Mouse (Mus musculus) skeletal muscle tissue, adult 2 months (tissue): ENCODE measurements at regions not wholly inside any gene's neighbourhood (a gene's known extent, or its start where the extent isn't known, plus 50 kb on each side); places are given as distances from the start of the nearest gene placed in this dataset.

Experiments
- DNase-seq: peaks from one replicate; pipeline ENCODE4 v3.0.0-alpha.2; 2012; ENCODE audit warnings: low read depth, low spot score

- DNase-seq = no peak
Measured at GRCm38 (mm10) chr2:159019921-159020534, 225.4 kb downstream of the Dhx35 start.

- DNase-seq = no peak
Measured at GRCm38 (mm10) chr2:159032147-159032546, 237.5 kb downstream of the Dhx35 start.

DNA sequence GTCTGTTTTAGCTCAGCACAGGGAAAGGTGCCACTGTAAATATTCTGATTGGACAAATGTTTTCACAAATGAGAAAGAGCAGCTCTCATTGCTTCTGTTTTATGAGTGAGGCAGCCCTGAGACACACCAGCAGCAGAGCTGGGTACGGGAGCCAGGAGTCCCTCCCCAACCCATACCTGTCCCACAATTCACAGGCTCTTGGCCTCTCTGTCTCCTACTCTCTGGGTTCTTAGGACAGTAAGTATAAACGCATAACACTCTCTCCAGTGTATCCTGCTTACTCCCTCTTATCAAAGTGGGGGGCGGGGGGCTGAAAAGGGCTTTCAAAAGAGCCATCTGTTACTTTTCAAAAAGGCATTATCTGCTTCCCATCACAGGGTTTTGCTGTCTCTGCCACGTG is 245.3 kb downstream of the Dhx35 start:
- DNase-seq = no peak

DNA sequence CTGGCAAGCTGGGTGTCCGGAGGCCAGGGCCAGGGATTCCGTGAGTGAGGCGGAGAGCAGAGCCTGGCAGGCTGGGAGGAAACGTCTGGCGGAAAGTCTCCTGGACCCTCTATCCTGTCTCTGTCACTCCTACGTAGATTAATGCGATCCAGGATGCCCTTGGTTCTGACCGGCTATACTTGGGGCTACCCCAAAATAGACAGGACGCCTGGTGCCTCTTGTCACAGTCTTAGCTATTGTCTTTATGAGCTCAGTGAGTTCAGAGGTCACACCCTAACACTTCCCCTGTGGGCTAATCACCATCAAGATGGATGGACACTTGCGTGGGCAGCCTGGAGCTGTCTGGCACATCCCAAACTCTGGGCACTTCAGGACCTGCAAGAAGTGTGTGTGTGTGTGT is 258.9 kb downstream of the Dhx35 start:
- no peak for DNase-seq

- peak; percentile 32 for DNase-seq
Measured at GRCm38 (mm10) chr2:159053936-159054335, 259.3 kb downstream of the Dhx35 start.

DNA sequence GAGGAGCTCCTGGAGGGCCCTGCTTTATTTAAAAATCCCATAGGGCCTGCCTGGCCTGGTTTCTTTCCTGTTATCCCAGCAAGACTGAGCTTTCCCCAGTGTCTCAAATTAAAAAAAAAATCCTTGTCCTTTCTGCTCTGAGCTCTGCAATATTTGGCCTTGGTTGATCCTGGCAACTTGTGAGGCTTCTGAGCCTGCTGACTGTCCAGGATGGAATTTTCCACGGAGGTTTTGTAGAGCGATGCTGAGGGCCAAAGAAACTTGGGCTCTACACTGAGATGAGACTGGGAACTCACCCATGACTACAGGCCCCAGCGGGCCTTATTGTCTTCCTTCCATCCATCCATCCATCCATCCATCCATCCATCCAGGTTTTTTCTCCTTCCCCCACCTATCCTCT is 259.8 kb downstream of the Dhx35 start:
- peak; percentile 75 for DNase-seq

GRCm38 (mm10) chr2:159055780-159056179 is 261.2 kb downstream of the Dhx35 start:
- DNase-seq = no peak

DNA sequence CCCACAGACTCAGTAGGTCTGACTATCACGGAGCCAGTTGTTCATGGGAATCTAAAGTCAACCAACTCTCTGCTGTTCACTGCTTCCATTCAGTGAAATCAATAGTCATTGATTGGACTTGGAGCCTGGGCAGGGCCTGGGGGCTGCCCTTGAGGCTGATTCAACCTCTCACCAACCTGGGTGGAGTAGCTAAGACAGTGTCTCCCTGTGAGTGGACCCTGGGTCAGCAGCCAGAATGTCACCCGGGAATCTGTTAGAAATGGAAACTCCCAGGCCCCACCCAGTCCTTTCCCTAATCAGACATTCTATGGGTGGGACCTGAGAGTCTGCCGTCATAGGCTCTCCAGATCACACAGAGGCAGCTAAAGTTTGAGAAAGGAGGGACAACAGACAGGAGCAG is 262.4 kb downstream of the Dhx35 start:
- DNase-seq = peak; percentile 25

- DNase-seq = peak; percentile 54
Measured at GRCm38 (mm10) chr2:159057506-159057905, 262.9 kb downstream of the Dhx35 start.

DNA sequence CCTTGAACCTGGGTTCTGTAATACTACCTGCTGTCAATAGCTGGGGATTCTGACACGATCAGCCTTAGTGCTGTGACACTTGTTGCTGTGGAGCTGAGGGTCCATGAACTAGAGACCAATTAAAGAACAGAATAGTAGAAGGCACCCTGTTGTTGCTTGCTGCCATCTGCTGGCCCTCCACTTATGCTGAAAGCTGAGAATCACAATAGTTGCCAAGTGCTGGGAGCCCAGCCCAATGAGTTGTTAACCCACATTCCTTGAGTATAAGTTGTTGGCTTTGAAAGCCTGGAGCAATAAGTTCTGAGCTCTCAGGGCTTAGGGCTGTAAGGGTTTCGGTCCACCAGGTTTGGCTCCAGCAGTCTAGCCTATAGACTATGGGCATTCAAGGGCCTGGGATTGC is 267.7 kb downstream of the Dhx35 start:
- DNase-seq = no peak

GRCm38 (mm10) chr2:159062666-159063065 is 268.1 kb downstream of the Dhx35 start:
- DNase-seq = no peak

GRCm38 (mm10) chr2:159064403-159064970 is 269.9 kb downstream of the Dhx35 start:
- no peak for DNase-seq

DNA sequence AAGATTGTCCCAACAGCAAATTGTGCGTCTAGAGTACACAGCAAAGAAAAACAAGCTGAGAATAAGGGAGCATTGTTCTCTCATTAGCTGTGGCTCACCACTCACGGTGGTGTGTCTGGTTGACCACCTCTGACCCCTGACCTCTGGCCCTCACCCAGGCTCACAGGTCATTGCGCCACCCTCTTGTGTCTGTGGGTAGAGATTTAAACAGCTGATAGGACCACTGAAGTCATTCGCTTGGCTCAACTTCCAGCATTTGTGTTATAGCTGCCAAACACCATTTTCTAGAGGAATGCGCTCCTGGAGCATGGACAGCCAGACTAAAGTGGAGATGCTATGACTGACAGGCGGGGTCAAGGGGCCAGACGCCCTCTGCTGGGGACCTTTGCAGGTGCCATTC is 272.9 kb downstream of the Dhx35 start:
- DNase-seq = no peak

DNA sequence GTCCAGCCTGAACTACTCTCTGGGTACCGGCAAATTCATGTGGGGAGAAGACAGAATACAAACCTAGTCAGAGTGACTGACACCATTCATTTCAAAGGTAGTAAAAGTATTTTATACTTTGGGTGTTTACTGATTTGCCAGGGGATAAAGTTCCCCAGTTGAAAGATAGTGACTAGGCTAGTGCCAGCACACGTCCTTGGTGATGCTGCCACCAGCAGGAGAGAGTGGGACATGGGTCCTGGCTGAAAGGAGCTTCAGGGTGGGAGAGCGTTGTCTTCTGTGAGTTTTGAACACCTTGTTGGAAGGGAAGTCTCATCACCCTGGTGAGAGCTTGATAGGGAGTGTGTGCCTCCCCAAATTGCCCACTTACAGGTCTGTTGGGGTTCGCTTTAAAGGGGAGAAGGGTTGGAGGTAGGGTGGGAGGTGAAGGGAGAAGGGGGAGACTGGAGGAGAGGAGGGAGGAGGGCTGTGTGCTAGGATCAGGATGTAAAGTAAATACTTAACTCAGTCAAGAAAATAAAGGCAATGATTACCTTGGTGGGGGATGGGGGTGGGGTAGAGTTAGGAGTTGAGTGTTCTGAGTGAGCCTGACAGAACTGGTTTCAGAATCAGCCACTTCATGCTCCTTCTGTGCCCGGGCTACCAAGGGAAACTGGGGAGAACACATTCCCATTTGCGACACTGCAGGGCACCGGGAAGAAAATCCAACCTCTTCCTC is 273.9 kb downstream of the Dhx35 start:
- DNase-seq = no peak

DNA sequence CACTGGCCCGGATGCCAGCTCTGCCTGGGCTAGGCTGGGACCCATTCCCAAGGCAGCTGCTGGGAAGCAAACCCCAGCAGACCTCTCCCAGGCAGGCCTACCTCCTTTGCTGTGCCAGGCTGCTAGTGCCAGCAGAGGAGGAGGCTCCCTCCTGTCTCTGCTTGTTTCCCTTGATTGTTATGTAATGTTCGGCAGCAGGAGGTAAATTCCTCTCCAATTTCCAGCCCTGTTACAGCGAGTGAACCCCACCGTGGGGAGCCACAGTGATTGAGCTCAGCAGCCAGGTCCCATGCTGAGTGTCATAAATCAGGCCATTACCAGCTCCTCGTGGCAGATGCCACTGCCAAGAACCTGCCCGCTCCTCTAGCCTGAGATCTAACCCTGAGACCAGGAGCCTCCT is 274.6 kb downstream of the Dhx35 start:
- DNase-seq = no peak

DNA sequence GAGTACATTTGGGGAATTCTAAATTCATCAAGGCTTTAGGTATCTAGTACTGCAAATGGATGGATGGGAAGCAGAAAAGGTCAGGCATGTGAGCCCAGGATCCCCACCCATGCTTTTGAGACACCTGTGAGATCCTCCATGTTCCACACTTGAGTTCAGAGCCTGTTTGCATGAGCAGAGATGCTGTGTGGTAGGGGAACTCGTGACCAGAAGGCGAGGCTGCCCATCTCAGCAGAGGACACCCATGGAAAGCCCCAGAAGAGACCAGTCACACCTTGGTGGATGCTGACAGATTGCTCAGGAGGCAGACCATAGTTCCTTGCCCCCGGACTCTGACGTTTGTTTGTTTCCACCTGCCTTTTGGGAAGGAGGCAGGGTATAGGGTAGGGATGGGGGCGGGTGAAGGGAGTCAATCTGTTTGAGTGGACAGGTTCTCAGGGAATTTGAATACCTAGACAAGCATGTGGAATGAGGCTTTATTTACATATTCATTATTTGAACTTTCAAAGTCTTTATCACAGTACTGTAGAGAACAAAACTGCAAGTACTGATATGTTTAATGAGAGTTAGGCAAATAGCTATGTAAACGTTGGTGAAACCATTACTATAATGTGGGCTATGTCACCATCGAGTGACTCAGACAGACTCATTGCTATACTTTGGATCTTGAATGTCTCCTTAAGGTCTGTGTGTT is 278.5 kb downstream of the Dhx35 start:
- no peak for DNase-seq

- no peak for DNase-seq
Measured at GRCm38 (mm10) chr2:159079836-159080235, 285.2 kb downstream of the Dhx35 start.

DNA sequence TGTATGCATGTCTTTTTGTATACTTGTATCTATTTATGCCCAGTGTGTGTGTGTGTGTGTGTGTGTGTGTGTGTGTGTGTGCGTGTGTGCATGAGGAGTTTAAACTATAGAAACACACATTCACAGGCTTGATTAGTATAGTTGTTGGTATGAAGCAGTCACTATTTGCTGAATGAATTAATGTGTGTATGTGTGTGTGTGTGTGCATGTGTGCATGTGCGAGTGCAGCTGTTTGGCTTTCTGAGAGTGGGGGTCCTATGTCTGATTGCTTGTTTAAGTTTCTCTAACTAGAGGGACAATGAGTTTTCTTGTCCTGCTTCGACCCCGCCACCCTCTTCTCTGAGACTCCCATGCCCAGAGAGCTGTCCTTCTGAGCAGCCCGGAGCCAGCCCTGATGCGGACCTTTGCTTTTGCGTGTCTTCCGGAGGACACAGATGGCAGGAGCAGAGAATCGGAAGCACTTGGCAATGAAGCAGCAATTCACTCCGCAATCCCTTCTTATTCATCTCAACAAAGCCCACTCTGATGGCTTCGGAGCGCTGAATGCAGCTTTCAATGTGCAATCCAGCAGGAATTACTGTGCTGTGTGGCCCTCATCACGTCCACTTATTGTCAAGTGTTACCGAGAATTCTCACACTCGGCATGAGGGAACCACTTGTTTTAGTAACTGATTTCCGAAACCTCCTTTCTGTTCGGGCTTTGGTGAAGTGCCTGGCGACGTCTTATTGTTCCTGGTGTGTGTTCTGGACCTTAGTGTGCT is 286.4 kb downstream of the Dhx35 start:
- no peak for DNase-seq

GRCm38 (mm10) chr2:159086836-159087235 is 292.2 kb downstream of the Dhx35 start:
- DNase-seq = no peak

DNA sequence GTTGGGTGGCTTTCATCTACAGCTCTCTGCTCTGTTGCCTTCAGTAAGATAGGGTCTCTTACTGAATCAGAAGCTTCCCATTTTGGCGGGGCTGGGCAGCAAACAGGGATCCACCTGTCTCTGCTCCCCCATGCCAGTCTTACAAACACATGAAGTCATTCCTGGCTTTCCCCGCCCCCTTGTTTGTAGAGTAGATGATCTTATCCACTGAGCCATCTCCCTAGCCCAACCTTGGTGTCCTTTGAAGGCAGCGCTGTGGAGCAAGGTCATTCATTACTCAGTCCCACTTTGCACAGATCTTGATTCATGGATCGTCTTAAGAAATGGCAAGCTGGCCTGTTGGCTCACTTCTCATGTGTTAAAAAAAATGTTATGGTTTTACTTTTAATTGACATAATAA is 293.6 kb downstream of the Dhx35 start:
- no peak for DNase-seq

GRCm38 (mm10) chr2:159096667-159097066 is 302.1 kb downstream of the Dhx35 start:
- no peak for DNase-seq

DNA sequence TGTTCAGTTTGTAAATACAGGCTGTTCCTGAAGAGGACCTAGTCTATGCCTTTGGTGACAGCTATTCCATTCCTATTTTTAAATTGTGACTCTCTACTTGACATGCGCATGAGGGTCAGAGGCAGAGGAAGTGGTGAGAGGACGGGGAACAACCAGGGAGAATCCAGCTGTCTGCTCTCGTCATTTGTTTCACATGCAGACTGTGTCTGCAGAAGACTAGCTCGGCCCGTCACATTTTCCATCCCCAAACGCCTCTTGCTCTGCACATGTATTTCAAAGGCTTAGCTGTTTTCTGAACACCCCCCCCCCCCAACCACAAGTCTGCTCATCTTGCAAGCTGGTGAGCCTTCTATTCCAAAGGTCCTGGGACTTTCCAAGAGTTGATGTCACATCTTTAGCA is 339.4 kb downstream of the Dhx35 start:
- DNase-seq = no peak
